Mouse (Mus musculus) A20 (cell line): ENCODE results near the gene Gimap9.

ENCODE experiments used
- DNase-seq: peaks from one replicate; pipeline ENCODE4 v3.0.0-alpha.2; 2011; ENCODE audit warnings: low read depth, low spot score

The Gimap9 gene

GRCm38 (mm10) chr6:48675931-48676859, at the start of gene Gimap9:
TSS of gene Gimap9 (plus strand) at chr6:48676129.
- peak; percentile 95 for DNase-seq

GRCm38 (mm10) chr6:48626464-48626863, 49.5 kb upstream of the Gimap9 start, which contains the start of gene AI854703:
TSS of gene AI854703 (plus strand) at chr6:48626764.
- no peak for DNase-seq

DNA sequence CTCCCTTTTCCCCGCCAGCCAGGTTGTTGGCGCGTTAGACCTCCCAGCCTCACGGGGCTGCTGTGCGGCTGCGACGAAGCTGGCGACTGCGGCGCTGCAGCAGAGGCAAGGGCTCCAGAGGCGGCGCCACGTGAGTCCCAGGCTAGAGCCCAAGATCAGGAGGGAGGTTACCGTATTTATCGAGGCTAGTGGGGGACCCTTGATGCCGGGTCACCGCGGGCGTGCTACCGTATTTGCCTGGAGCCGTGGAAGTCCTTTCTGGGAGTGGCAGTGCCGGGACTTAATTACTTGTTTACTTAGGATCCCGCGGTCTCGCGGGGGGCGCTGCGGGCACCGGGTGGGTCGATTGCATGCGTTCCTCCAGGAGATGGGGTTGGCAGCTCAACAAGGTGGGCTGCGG, 48.9 kb upstream of the Gimap9 start:
- peak; percentile 72 for DNase-seq

GRCm38 (mm10) chr6:48627511-48627924, 48.4 kb upstream of the Gimap9 start:
- no peak for DNase-seq

DNA sequence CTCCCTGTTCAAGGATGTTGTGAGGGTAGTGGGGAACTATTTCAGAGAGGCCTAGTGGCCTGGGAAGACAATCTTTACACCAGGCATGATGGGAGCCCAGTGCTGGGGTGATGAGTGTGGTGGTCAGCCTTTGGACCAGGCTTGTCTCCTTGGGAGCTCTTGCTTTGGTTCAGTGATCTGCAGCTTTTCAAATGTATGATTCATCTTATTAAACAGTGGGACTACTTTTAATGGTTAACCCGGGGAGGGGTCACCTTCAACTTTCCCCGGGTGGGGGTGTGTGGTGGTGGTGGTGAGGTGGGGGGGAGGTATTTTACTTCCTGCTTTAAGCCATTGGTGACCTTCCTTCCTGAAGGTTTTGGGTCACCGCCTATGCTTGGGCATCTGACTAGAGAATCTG, 47.6 kb upstream of the Gimap9 start:
- DNase-seq: no peak

- no peak for DNase-seq
Measured at GRCm38 (mm10) chr6:48628808-48629660, 46.9 kb upstream of the Gimap9 start.

DNA sequence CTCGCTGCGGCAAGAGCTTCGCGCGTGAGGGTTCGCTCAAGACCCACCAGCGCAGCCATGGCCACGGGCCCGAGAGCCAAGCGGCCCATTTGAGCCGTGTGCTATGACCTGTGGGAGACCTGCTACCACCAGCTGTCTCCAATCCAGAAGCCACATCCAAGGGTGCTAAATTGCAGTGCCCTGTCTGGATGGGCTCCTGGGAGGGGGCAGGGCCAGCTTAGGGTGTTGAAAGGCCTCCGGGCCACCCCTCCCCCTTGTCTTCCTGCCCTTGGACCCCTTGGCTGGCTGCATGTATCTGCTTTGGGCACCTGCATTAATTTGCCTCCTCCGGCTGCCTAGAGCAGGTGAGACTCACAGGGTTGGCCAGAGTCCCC, 46.3 kb upstream of the Gimap9 start:
- no peak for DNase-seq

DNA sequence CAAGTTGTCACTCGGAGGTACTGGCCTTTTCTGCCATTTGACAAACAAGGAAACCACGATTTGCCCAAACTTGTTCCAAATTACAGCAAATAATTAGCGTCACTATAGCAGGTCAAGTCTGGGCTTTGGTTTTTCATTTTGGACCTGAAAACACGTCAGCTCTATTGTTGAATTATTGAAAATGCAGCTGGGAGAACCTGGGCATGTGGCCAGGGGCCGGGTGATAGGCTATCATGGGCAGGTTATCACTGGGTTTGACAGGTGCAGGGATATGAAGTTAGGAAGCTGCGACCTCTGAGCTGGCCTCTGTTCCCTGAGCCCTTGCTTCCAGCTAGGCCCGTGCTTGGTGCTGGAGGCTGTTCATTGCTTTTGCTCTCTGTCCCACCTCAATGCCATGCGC, 45.1 kb upstream of the Gimap9 start:
- no peak for DNase-seq

DNA sequence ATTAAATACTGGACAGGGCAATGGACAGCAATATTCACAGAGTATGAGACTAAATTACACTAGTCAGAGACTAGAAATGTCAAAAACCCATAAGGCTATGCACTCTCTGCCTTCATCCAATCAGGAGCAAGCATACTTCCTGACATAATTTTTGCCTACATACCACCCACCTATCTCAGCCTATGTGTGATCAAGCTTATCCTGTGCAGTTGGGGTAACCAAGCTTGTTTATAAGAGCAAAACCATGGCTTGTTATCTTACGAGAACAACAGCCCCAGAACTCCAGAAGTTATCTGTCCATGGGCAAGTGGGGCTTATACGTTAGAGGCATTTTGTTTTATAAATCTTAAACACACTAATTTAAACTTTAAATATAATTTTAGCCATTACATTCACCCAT, 40.8 kb upstream of the Gimap9 start:
- no peak for DNase-seq

GRCm38 (mm10) chr6:48636515-48636914, 39.4 kb upstream of the Gimap9 start:
- DNase-seq: no peak

GRCm38 (mm10) chr6:48637811-48638500, 38.0 kb upstream of the Gimap9 start:
- DNase-seq: no peak

- no peak for DNase-seq
Measured at GRCm38 (mm10) chr6:48638553-48638952, 37.4 kb upstream of the Gimap9 start.

GRCm38 (mm10) chr6:48641391-48641790, 34.5 kb upstream of the Gimap9 start:
- no peak for DNase-seq

GRCm38 (mm10) chr6:48642764-48643292, 33.1 kb upstream of the Gimap9 start:
- DNase-seq: peak; percentile 65

- peak; percentile 84 for DNase-seq
Measured at GRCm38 (mm10) chr6:48645660-48646308, 30.1 kb upstream of the Gimap9 start.

- no peak for DNase-seq
Measured at GRCm38 (mm10) chr6:48646309-48646690, 29.6 kb upstream of the Gimap9 start.

DNA sequence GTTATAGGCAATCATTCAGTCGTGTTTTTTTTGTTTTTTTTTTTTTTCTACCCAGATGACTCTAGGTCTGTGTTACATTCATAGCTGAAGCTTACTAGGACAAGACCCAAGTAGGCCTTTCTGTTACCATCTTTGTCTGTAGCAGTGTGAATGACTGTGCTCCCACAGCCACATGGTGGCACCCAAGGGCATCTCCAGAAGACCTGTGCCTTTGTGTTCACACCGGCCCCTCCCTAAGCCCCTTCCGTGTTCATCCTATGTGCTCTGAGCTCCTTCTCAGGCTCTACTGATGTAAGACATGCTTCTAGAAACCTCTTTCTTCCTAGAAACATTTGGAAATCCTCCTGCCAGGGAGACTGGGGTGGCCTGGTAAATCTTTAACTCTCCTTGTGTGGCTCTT, 28.9 kb upstream of the Gimap9 start, which contains the start of gene Gimap8:
Gimap8 (plus strand) TSS at position 240 of the 400 bp plus-strand sequence.
- peak; percentile 87 for DNase-seq

DNA sequence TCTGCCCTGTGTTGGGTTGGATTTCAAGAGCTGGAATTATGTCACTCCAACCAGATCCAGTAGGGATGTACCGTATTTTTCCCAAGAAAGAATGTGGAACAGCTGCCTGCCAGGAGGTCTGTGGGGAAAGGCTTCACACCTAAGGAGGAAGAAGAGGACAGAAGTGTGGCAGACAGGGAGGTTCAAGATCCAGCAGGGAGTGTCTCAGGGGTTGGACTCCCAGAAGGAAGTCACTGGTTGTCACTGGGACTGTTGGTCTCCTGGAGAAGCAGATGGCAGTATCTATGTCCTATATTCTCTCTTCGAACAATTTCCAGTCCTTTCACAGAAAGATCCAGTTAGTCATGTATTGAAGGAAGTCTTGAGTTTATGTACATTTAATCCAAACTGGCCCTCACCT, 28.3 kb upstream of the Gimap9 start:
- DNase-seq: no peak

- no peak for DNase-seq
Measured at GRCm38 (mm10) chr6:48648779-48649178, 27.1 kb upstream of the Gimap9 start.

GRCm38 (mm10) chr6:48650041-48650440, 25.9 kb upstream of the Gimap9 start:
- no peak for DNase-seq

GRCm38 (mm10) chr6:48658721-48659120, 17.2 kb upstream of the Gimap9 start:
- DNase-seq: no peak
